Mouse (Mus musculus) kidney, adult 2 months (tissue): ENCODE data around the gene Zfp931.

Experiments used
- CTCF ChIP-seq: fragments of 200-500 bp; conservative IDR thresholded peaks from 2 replicates; pipeline ENCODE4 v1.5.1; 2011; ENCODE audit warnings: low read depth, mild to moderate bottlenecking, control low read depth, low read length, moderate library complexity, mixed read lengths; ENCODE audit not compliant: insufficient read depth, insufficient read length
- POLR2A ChIP-seq: fragments of 200-500 bp; IDR thresholded peaks from one replicate; pipeline ENCODE4 v1.6.1; 2011; ENCODE audit warnings: low read depth, low read length, control low read depth

GRCm38 (mm10) chr2:178120356-178120645 is 42.0 kb upstream of the Zfp931 start:
- TF ChIP-seq POLR2A (no peak), CTCF (no peak)
